Mouse (Mus musculus): ENCODE measurements around the gene R3hdml. TPM values are rescaled to one million over a fixed set of nuclear protein-coding genes. Genes with fewer than 3 reads are reported as not detected.

The R3hdml gene
- polyA plus RNA-seq, 1 experiment from 2014 or later, result 27.4 TPM

- no peak overlapping the region for H3K27ac ChIP-seq
- H3K4me1 ChIP-seq (replicated peaks; ENCODE audit: insufficient read depth, low read length), result no peaks in the 10 kb centered on the region
- no peak overlapping the region for H3K4me3 ChIP-seq (replicated peaks; ENCODE audit: low read depth, low read length)
- H3K27me3 ChIP-seq (ENCODE audit: insufficient read depth, low read length), result no peaks in the 10 kb centered on the region
- ATAC-seq (replicated peaks; ENCODE audit: low FRiP score, low read depth) (no peak), DNase-seq (ENCODE audit: low spot score) (no peak)
- no peak for TF ChIP-seq CTCF (IDR thresholded peaks at IDR 0.05; ENCODE audit: low read depth)
- no peaks in the 10 kb centered on the region for H3K36me3 ChIP-seq (ENCODE audit: insufficient read depth, low read length)
- H3K9me3 ChIP-seq (replicated peaks; ENCODE audit: low read length), result no peaks in the 10 kb centered on the region
- WGBS, result 83% methylated on average over 9 of the region's 9 CpGs
- H3K4me2 ChIP-seq (ENCODE audit: low read length), result no peak overlapping the region
- H3K9ac ChIP-seq (ENCODE audit: low read depth, low read length), result no peak overlapping the region
These were observed 41.1 kb downstream of the R3hdml start for GRCm38 (mm10) chr2:163533226-163533625.

GRCm38 (mm10) chr2:163534958-163535524, 42.9 kb downstream of the R3hdml start:
- H3K36me3 ChIP-seq (ENCODE audit: insufficient read depth, low read length), result no peaks in the 10 kb centered on the region
- peak; percentile 92 for DNase-seq (ENCODE audit: low spot score)
- H3K9ac ChIP-seq (ENCODE audit: low read depth, low read length), result 0 out of 2 replicates have a peak overlapping the region, but pooled peaks have one; percentile 14
- peak; percentile 89 for ATAC-seq (replicated peaks; ENCODE audit: low FRiP score, low read depth)
- H3K27me3 ChIP-seq (ENCODE audit: insufficient read depth, low read length), result no peaks in the 10 kb centered on the region
- no peaks in the 10 kb centered on the region for H3K9me3 ChIP-seq (replicated peaks; ENCODE audit: low read length)
- H3K27ac ChIP-seq, result peak overlapping the region; percentile 21; the same call in 1 of the 2 replicates
- H3K4me1 ChIP-seq (replicated peaks; ENCODE audit: insufficient read depth, low read length), result no peaks in the 10 kb centered on the region
- TF ChIP-seq CTCF (IDR thresholded peaks at IDR 0.05; ENCODE audit: low read depth), result peak; percentile 96
- H3K4me2 ChIP-seq (ENCODE audit: low read length), result peak overlapping the region; percentile 58
- 0 out of 2 replicates have a peak overlapping the region, but pooled peaks have one; percentile 13 for H3K4me3 ChIP-seq (replicated peaks; ENCODE audit: low read depth, low read length)
- WGBS, result 4% methylated on average over 22 of the region's 22 CpGs

- Histone ChIP-seq H3K4me2 (ENCODE audit: low read length) (no peak overlapping the region), H3K36me3 (ENCODE audit: insufficient read depth, low read length) (no peaks in the 10 kb centered on the region), H3K9me3 (replicated peaks; ENCODE audit: low read length) (no peaks in the 10 kb centered on the region), H3K27me3 (ENCODE audit: insufficient read depth, low read length) (no peaks in the 10 kb centered on the region), H3K4me1 (replicated peaks; ENCODE audit: insufficient read depth, low read length) (no peaks in the 10 kb centered on the region), H3K9ac (ENCODE audit: low read depth, low read length) (no peak overlapping the region), H3K4me3 (replicated peaks; ENCODE audit: low read depth, low read length) (no peak overlapping the region), H3K27ac (no peak overlapping the region)
- DNase-seq (ENCODE audit: low spot score) (no peak), ATAC-seq (replicated peaks; ENCODE audit: low FRiP score, low read depth) (no peak)
- no peak for TF ChIP-seq CTCF (IDR thresholded peaks at IDR 0.05; ENCODE audit: low read depth)
- 74% methylated on average over 5 of the region's 5 CpGs for WGBS
These were observed 45.3 kb downstream of the R3hdml start for GRCm38 (mm10) chr2:163537443-163537842.

GRCm38 (mm10) chr2:163538410-163538809, 46.3 kb downstream of the R3hdml start:
- H3K9me3 ChIP-seq (replicated peaks; ENCODE audit: low read length), result no peaks in the 10 kb centered on the region
- no peak overlapping the region for H3K4me3 ChIP-seq (replicated peaks; ENCODE audit: low read depth, low read length)
- no peak overlapping the region for H3K4me2 ChIP-seq (ENCODE audit: low read length)
- no peak for TF ChIP-seq CTCF (IDR thresholded peaks at IDR 0.05; ENCODE audit: low read depth)
- 82% methylated on average over 2 of the region's 2 CpGs for WGBS
- H3K27me3 ChIP-seq (ENCODE audit: insufficient read depth, low read length), result no peaks in the 10 kb centered on the region
- DNase-seq (ENCODE audit: low spot score) (no peak), ATAC-seq (replicated peaks; ENCODE audit: low FRiP score, low read depth) (no peak)
- no peaks in the 10 kb centered on the region for H3K4me1 ChIP-seq (replicated peaks; ENCODE audit: insufficient read depth, low read length)
- 0 out of 2 replicates have a peak overlapping the region, but pooled peaks have one; percentile 25 for H3K27ac ChIP-seq
- no peak overlapping the region for H3K9ac ChIP-seq (ENCODE audit: low read depth, low read length)
- H3K36me3 ChIP-seq (ENCODE audit: insufficient read depth, low read length), result no peaks in the 10 kb centered on the region

- no peak for TF ChIP-seq CTCF (IDR thresholded peaks at IDR 0.05; ENCODE audit: low read depth)
- no peaks in the 10 kb centered on the region for H3K9me3 ChIP-seq (replicated peaks; ENCODE audit: low read length)
- ATAC-seq (replicated peaks; ENCODE audit: low FRiP score, low read depth) (no peak), DNase-seq (ENCODE audit: low spot score) (no peak)
- WGBS, result 51% methylated on average over 13 of the region's 13 CpGs
- peak overlapping the region; percentile 5; the same call in 1 of the 2 replicates for H3K9ac ChIP-seq (ENCODE audit: low read depth, low read length)
- no peaks in the 10 kb centered on the region for H3K4me1 ChIP-seq (replicated peaks; ENCODE audit: insufficient read depth, low read length)
- no peaks in the 10 kb centered on the region for H3K27me3 ChIP-seq (ENCODE audit: insufficient read depth, low read length)
- peak overlapping the region; percentile 72 for H3K27ac ChIP-seq
- H3K36me3 ChIP-seq (ENCODE audit: insufficient read depth, low read length), result no peaks in the 10 kb centered on the region
- no peak overlapping the region for H3K4me3 ChIP-seq (replicated peaks; ENCODE audit: low read depth, low read length)
- H3K4me2 ChIP-seq (ENCODE audit: low read length), result peak overlapping the region; percentile 14; the same call in 1 of the 2 replicates
These were observed 47.4 kb downstream of the R3hdml start for GRCm38 (mm10) chr2:163539321-163540040.

- Histone ChIP-seq H3K9me3 (replicated peaks; ENCODE audit: low read length) (no peaks in the 10 kb centered on the region), H3K4me2 (ENCODE audit: low read length) (peak overlapping the region; percentile 14; the same call in 1 of the 2 replicates), H3K4me1 (replicated peaks; ENCODE audit: insufficient read depth, low read length) (no peaks in the 10 kb centered on the region), H3K27me3 (ENCODE audit: insufficient read depth, low read length) (no peaks in the 10 kb centered on the region), H3K36me3 (ENCODE audit: insufficient read depth, low read length) (no peaks in the 10 kb centered on the region), H3K27ac (peak overlapping the region; percentile 72), H3K9ac (ENCODE audit: low read depth, low read length) (peak overlapping the region; percentile 5; the same call in 1 of the 2 replicates), H3K4me3 (replicated peaks; ENCODE audit: low read depth, low read length) (no peak overlapping the region)
- 76% methylated on average over 9 of the region's 9 CpGs for WGBS
- no peak; the same call in 1 of the 2 replicates for TF ChIP-seq CTCF (IDR thresholded peaks at IDR 0.05; ENCODE audit: low read depth)
- DNase-seq (ENCODE audit: low spot score), result no peak
- peak; percentile 81 for ATAC-seq (replicated peaks; ENCODE audit: low FRiP score, low read depth)
These were observed 48.4 kb downstream of the R3hdml start for GRCm38 (mm10) chr2:163540231-163541117.

Measured in kidney, postnatal 0 days (tissue).